Comparison of ENCODE assay signal across 14 mouse cellular contexts in genomic region chr9:46184542-46184941, GRCm38 (mm10). TPM values are rescaled to one million over a fixed set of nuclear protein-coding genes. Genes with fewer than 3 reads are reported as not detected.
DNase-seq lines count a peak whose midpoint lies in the region; ATAC-seq and TF ChIP-seq lines count a peak whose summit lies in the region.
"Had no signal": no experiment of that assay in that cellular context is flagged by ENCODE, and none has a peak within 500 bp of the region (broad histone marks: within the 10 kb centered on the region; RNA-seq: fewer than 3 reads in every experiment).

No protein-coding gene starts in this region.

- H3K4me1 ChIP-seq in heart, embryonic 13.5 days: peaks cover 15% of the 10 kb centered on the region
- no peaks in the 10 kb centered on the region for H3K4me1 ChIP-seq in lung, embryonic 14.5 days (ENCODE audit: insufficient read depth)
- peaks cover 5% of the 10 kb centered on the region; the same call in 1 of the 2 replicates for H3K4me1 ChIP-seq in intestine, embryonic 14.5 days (replicated peaks; ENCODE audit: control insufficient read depth, insufficient read depth, low read length)

- no peak overlapping the region for H3K4me3 ChIP-seq in heart, embryonic 13.5 days
- H3K4me3 ChIP-seq in lung, embryonic 14.5 days (ENCODE audit: low read depth, low read length): no peak overlapping the region
- no peak overlapping the region for H3K4me3 ChIP-seq in intestine, embryonic 14.5 days (ENCODE audit: low read depth, low read length)

- H3K9ac ChIP-seq in heart, embryonic 13.5 days: no peak overlapping the region
- H3K9ac ChIP-seq in lung, embryonic 14.5 days: no peak overlapping the region
- H3K9ac ChIP-seq in intestine, embryonic 14.5 days (ENCODE audit: low read length): no peak overlapping the region
- H3K9ac ChIP-seq: liver, embryonic 14.5 days had no signal

- no peaks in the 10 kb centered on the region for H3K27me3 ChIP-seq in heart, embryonic 13.5 days (replicated peaks)
- no peaks in the 10 kb centered on the region for H3K27me3 ChIP-seq in lung, embryonic 14.5 days (ENCODE audit: insufficient read depth, low read length)
- no peaks in the 10 kb centered on the region for H3K27me3 ChIP-seq in intestine, embryonic 14.5 days (replicated peaks; ENCODE audit: control insufficient read depth, insufficient read depth, low read length)

- WGBS in heart, embryonic 13.5 days: 61% methylated on average over 5 of the region's 5 CpGs
- 61% methylated on average over 5 of the region's 5 CpGs for WGBS in lung, embryonic 14.5 days
- 45% methylated on average over 5 of the region's 5 CpGs for WGBS in intestine, embryonic 14.5 days

- TF ChIP-seq CTCF in lung, embryonic 14.5 days (IDR thresholded peaks at IDR 0.05; ENCODE audit: low read depth): no peak

- peak overlapping the region; percentile 78 for H3K27ac ChIP-seq in heart, embryonic 13.5 days (replicated peaks)
- H3K27ac ChIP-seq in lung, embryonic 14.5 days (ENCODE audit: low read depth): peak overlapping the region; percentile 60
- peak overlapping the region; percentile 62 for H3K27ac ChIP-seq in intestine, embryonic 14.5 days (ENCODE audit: low read depth)
- H3K27ac ChIP-seq: liver, embryonic 14.5 days had no signal

- H3K36me3 ChIP-seq in heart, embryonic 13.5 days: peaks cover 19% of the 10 kb centered on the region; the same call in 1 of the 2 replicates
- H3K36me3 ChIP-seq in lung, embryonic 14.5 days (ENCODE audit: insufficient read depth): no peaks in the 10 kb centered on the region
- 0 out of 2 replicates have a peak, but pooled peaks cover 6% of the 10 kb centered on the region for H3K36me3 ChIP-seq in intestine, embryonic 14.5 days (ENCODE audit: control insufficient read depth, insufficient read depth, low read length)

- H3K4me2 ChIP-seq in heart, embryonic 13.5 days: no peak overlapping the region
- no peak overlapping the region for H3K4me2 ChIP-seq in lung, embryonic 14.5 days
- H3K4me2 ChIP-seq in intestine, embryonic 14.5 days (ENCODE audit: low read length): no peak overlapping the region

- no peaks in the 10 kb centered on the region for H3K9me3 ChIP-seq in heart, embryonic 13.5 days
- no peaks in the 10 kb centered on the region for H3K9me3 ChIP-seq in lung, embryonic 14.5 days (ENCODE audit: low read depth, low read length)
- H3K9me3 ChIP-seq in intestine, embryonic 14.5 days (ENCODE audit: control insufficient read depth, low read length): no peaks in the 10 kb centered on the region

- no peak for DNase-seq in heart, adult 18-20 months
- DNase-seq in lung, embryonic 14.5 days: no peak
- no peak for DNase-seq in lung, postnatal 25 days (ENCODE audit: low spot score)
- DNase-seq in intestine, embryonic 14.5 days (ENCODE audit: low spot score): no peak
- DNase-seq in lung, postnatal 36 days: peak; percentile 34
- DNase-seq in layer of hippocampus, adult 9-11 months: no peak
- no peak for DNase-seq in adrenal gland, postnatal 10 days
- DNase-seq: right cerebral cortex, postnatal 14 days had no signal

- ATAC-seq in heart, embryonic 13.5 days (ENCODE audit: extremely low read depth, insufficient number of reproducible peaks, low FRiP score, low TSS enrichment): no peak
- 0 out of 2 replicates have a peak, but pooled peaks have one; percentile 29 for ATAC-seq in lung, embryonic 14.5 days (ENCODE audit: insufficient read depth)
- no peak for ATAC-seq in intestine, embryonic 14.5 days (replicated peaks; ENCODE audit: low FRiP score, low TSS enrichment, low read depth)

RNA-seq across cellular contexts. Expression of gene Apoa1, which starts 43.8 kb away (rescaled TPM):
- 11.2 and 68.6 TPM in 2 replicates for polyA plus RNA-seq in heart, embryonic 13.5 days (2015; fragmentation: Nextera tagmentation; extraction: Ambion mirVana)
- not detected for total RNA-seq in heart, adult 18-20 months (2021)
- 0.80 and 2.0 TPM in 2 replicates for polyA plus RNA-seq in lung, embryonic 14.5 days (2014; fragmentation: Nextera tagmentation; extraction: Ambion mirVana)
- 204 and 281 TPM in 2 replicates for polyA plus RNA-seq in intestine, embryonic 14.5 days (2014; fragmentation: Nextera tagmentation; extraction: Ambion mirVana)
- total RNA-seq in adrenal gland, postnatal 10 days (2021): 1,000 to 10,000 TPM; 1,779 to 4,788 TPM
- polyA plus RNA-seq: CD4-positive, CD25-positive, alpha-beta regulatory T cell, adult 4 months; inflammation-experienced regulatory T-cells, adult 6 months had no signal

RNA-seq across cellular contexts. Expression of gene Apoc3, which starts 50.9 kb away (rescaled TPM):
- not detected in 2 replicates for polyA plus RNA-seq in heart, embryonic 13.5 days (2015; fragmentation: Nextera tagmentation; extraction: Ambion mirVana)
- total RNA-seq in heart, adult 18-20 months (2021): 1 to 10 TPM in 1 of 2 experiments, not detected in 1; 1.2 TPM
- not detected in 2 replicates for polyA plus RNA-seq in lung, embryonic 14.5 days (2014; fragmentation: Nextera tagmentation; extraction: Ambion mirVana)
- polyA plus RNA-seq in intestine, embryonic 14.5 days (2014; fragmentation: Nextera tagmentation; extraction: Ambion mirVana): 6.8 and 12.2 TPM in 2 replicates
- 10 to 100 TPM; 25.1 to 63.1 TPM for total RNA-seq in adrenal gland, postnatal 10 days (2021)
- total RNA-seq: midbrain, postnatal 0 days; neutrophil, adult 5-6 weeks had no signal
- polyA plus RNA-seq: CD4-positive, CD25-positive, alpha-beta regulatory T cell, adult 4 months; inflammation-experienced regulatory T-cells, adult 6 months; midbrain, postnatal 0 days had no signal

RNA-seq across cellular contexts. Expression of gene Apoa4, which starts 56.0 kb away (rescaled TPM):
- not detected in 2 replicates for polyA plus RNA-seq in heart, embryonic 13.5 days (2015; fragmentation: Nextera tagmentation; extraction: Ambion mirVana)
- total RNA-seq in heart, adult 18-20 months (2021): not detected
- not detected in 2 replicates for polyA plus RNA-seq in lung, embryonic 14.5 days (2014; fragmentation: Nextera tagmentation; extraction: Ambion mirVana)
- 6.9 and 12.3 TPM in 2 replicates for polyA plus RNA-seq in intestine, embryonic 14.5 days (2014; fragmentation: Nextera tagmentation; extraction: Ambion mirVana)
- 1 to 10 TPM; 2.9 to 8.5 TPM for total RNA-seq in adrenal gland, postnatal 10 days (2021)
- total RNA-seq: midbrain, postnatal 0 days; neutrophil, adult 5-6 weeks had no signal
- polyA plus RNA-seq: CD4-positive, CD25-positive, alpha-beta regulatory T cell, adult 4 months; inflammation-experienced regulatory T-cells, adult 6 months; midbrain, postnatal 0 days had no signal
